Mouse (Mus musculus) midbrain, embryonic 15.5 days (tissue): ENCODE data around the gene Rhov. TPM values are rescaled to one million over a fixed set of nuclear protein-coding genes. Genes with fewer than 3 reads are reported as not detected.

Experiments used
- ATAC-seq: fragments of 200-750 bp; cut with Nextera tagmentation; replicated peaks from 2 replicates; pipeline ENCODE4 v1.8.0; 2017; ENCODE audit warnings: moderate TSS enrichment
- H3K27ac ChIP-seq: fragments of 300-500 bp; sonication (generic); 2 replicates; pipeline ENCODE4 v1.5.1; 2015; ENCODE audit warnings: mild to moderate bottlenecking, inconsistent platforms
- H3K27me3 ChIP-seq: fragments of 300-500 bp; sonication (generic); replicated peaks from 2 replicates; pipeline ENCODE4 v1.6.1; 2015; ENCODE audit warnings: inconsistent platforms
- H3K36me3 ChIP-seq: fragments of 300-500 bp; sonication (generic); replicated peaks from 2 replicates; pipeline ENCODE4 v1.6.1; 2015; ENCODE audit warnings: inconsistent platforms
- H3K4me1 ChIP-seq: fragments of 300-500 bp; sonication (generic); 2 replicates; pipeline ENCODE4 v1.6.1; 2015; ENCODE audit warnings: inconsistent platforms
- H3K4me2 ChIP-seq: fragments of 300-500 bp; sonication (generic); 2 replicates; pipeline ENCODE4 v1.6.1; 2015; ENCODE audit warnings: inconsistent platforms, mild to moderate bottlenecking, moderate library complexity
- H3K4me3 ChIP-seq: fragments of 300-500 bp; sonication (generic); 2 replicates; pipeline ENCODE4 v1.5.1; 2015; ENCODE audit warnings: mild to moderate bottlenecking, inconsistent platforms
- H3K9ac ChIP-seq: fragments of 300-500 bp; sonication (generic); 2 replicates; pipeline ENCODE4 v1.6.1; 2015; ENCODE audit warnings: mild to moderate bottlenecking, inconsistent platforms
- H3K9me3 ChIP-seq: fragments of 300-500 bp; sonication (generic); 2 replicates; pipeline ENCODE4 v1.6.1; 2016; ENCODE audit warnings: inconsistent platforms
- whole genome bisulfite sequencing: fragments of 180-500 bp; shearing (Covaris S2); methylation state at CpG from one replicate; pipeline ENCODE4 v1.1.7; 2015; ENCODE audit warnings: mixed read lengths; 5-methylcytosine and 5-hydroxymethylcytosine counted together
- polyA plus RNA-seq: library from polyadenylated mRNA; unstranded; fragments of >200 nt; fragmentation: Nextera tagmentation; extraction: Ambion mirVana; gene quantifications from 2 replicates; pipeline ENCODE4 v1.2.1, GENCODE M21; 2015

The Rhov gene
- polyA plus RNA-seq, 1 experiment from 2014 or later, result 43.3 TPM

GRCm38 (mm10) chr2:119287372-119287771 is 16.3 kb upstream of the Rhov start:
- no peak overlapping the region for H3K4me3 ChIP-seq
- no peak for ATAC-seq
- 90% methylated on average over 5 of the region's 5 CpGs for WGBS
- no peak overlapping the region for H3K4me2 ChIP-seq
- H3K9ac ChIP-seq, result no peak overlapping the region
- H3K27ac ChIP-seq, result no peak overlapping the region
- H3K36me3 ChIP-seq, result 0 out of 2 replicates have a peak, but pooled peaks cover 8% of the 10 kb centered on the region
- H3K27me3 ChIP-seq, result no peaks in the 10 kb centered on the region
- peaks cover 22% of the 10 kb centered on the region for H3K4me1 ChIP-seq
- no peaks in the 10 kb centered on the region for H3K9me3 ChIP-seq

- H3K4me3 ChIP-seq, result no peak overlapping the region
- H3K4me1 ChIP-seq, result no peaks in the 10 kb centered on the region
- H3K27ac ChIP-seq, result no peak overlapping the region
- no peak overlapping the region for H3K9ac ChIP-seq
- H3K36me3 ChIP-seq, result no peaks in the 10 kb centered on the region
- WGBS, result 95% methylated on average over 7 of the region's 7 CpGs
- no peaks in the 10 kb centered on the region for H3K9me3 ChIP-seq
- no peak for ATAC-seq
- H3K27me3 ChIP-seq, result no peaks in the 10 kb centered on the region
- no peak overlapping the region for H3K4me2 ChIP-seq
These were observed 11.0 kb upstream of the Rhov start for GRCm38 (mm10) chr2:119281899-119282565.

GRCm38 (mm10) chr2:119277810-119278209 is 6.7 kb upstream of the Rhov start:
- no peaks in the 10 kb centered on the region for H3K27me3 ChIP-seq
- no peak overlapping the region for H3K9ac ChIP-seq
- no peaks in the 10 kb centered on the region for H3K4me1 ChIP-seq
- H3K36me3 ChIP-seq, result no peaks in the 10 kb centered on the region
- H3K4me2 ChIP-seq, result no peak overlapping the region
- no peak overlapping the region for H3K4me3 ChIP-seq
- ATAC-seq, result no peak
- WGBS, result 92% methylated on average over 23 of the region's 23 CpGs
- no peaks in the 10 kb centered on the region for H3K9me3 ChIP-seq
- no peak overlapping the region for H3K27ac ChIP-seq

- Histone ChIP-seq H3K36me3 (no peaks in the 10 kb centered on the region), H3K27ac (no peak overlapping the region), H3K9ac (no peak overlapping the region), H3K4me2 (no peak overlapping the region), H3K4me3 (no peak overlapping the region), H3K27me3 (no peaks in the 10 kb centered on the region), H3K9me3 (no peaks in the 10 kb centered on the region), H3K4me1 (no peaks in the 10 kb centered on the region)
- no peak for ATAC-seq
- WGBS, result 83% methylated on average over 7 of the region's 7 CpGs
These were observed 5.9 kb upstream of the Rhov start for GRCm38 (mm10) chr2:119276926-119277325.

- Histone ChIP-seq H3K36me3 (no peaks in the 10 kb centered on the region), H3K27me3 (no peaks in the 10 kb centered on the region; the same call in 1 of the 2 replicates), H3K4me2 (no peak overlapping the region), H3K4me1 (peaks cover 15% of the 10 kb centered on the region), H3K27ac (no peak overlapping the region), H3K9me3 (no peaks in the 10 kb centered on the region), H3K4me3 (no peak overlapping the region), H3K9ac (no peak overlapping the region)
- WGBS, result 79% methylated on average over 1 of the region's 1 CpGs
- ATAC-seq, result no peak
These were observed 3.1 kb upstream of the Rhov start for GRCm38 (mm10) chr2:119274126-119274525.

- 44% methylated on average over 9 of the region's 9 CpGs for WGBS
- peak overlapping the region; percentile 75 for H3K9ac ChIP-seq
- peak overlapping the region; percentile 85 for H3K27ac ChIP-seq
- H3K4me2 ChIP-seq, result peak overlapping the region; percentile 63
- H3K27me3 ChIP-seq, result no peaks in the 10 kb centered on the region; the same call in 1 of the 2 replicates
- peak overlapping the region; percentile 61 for H3K4me3 ChIP-seq
- no peaks in the 10 kb centered on the region for H3K36me3 ChIP-seq
- H3K9me3 ChIP-seq, result no peaks in the 10 kb centered on the region
- peaks cover 23% of the 10 kb centered on the region for H3K4me1 ChIP-seq
- no peak; the same call in 1 of the 2 replicates for ATAC-seq
These were observed 808 bp downstream of the Rhov start for GRCm38 (mm10) chr2:119270286-119270642.

- no peak overlapping the region for H3K4me2 ChIP-seq
- no peaks in the 10 kb centered on the region for H3K9me3 ChIP-seq
- H3K4me1 ChIP-seq, result peaks cover 5% of the 10 kb centered on the region
- no peak overlapping the region for H3K9ac ChIP-seq
- no peaks in the 10 kb centered on the region for H3K36me3 ChIP-seq
- WGBS, result 88% methylated on average over 5 of the region's 5 CpGs
- no peak for ATAC-seq
- H3K4me3 ChIP-seq, result no peak overlapping the region
- H3K27ac ChIP-seq, result no peak overlapping the region
- no peaks in the 10 kb centered on the region for H3K27me3 ChIP-seq
These were observed 7.3 kb downstream of the Rhov start for GRCm38 (mm10) chr2:119263813-119264212.

- H3K36me3 ChIP-seq, result no peaks in the 10 kb centered on the region
- 46% methylated on average over 8 of the region's 8 CpGs for WGBS
- no peak overlapping the region for H3K9ac ChIP-seq
- no peaks in the 10 kb centered on the region; the same call in 1 of the 2 replicates for H3K4me1 ChIP-seq
- H3K4me2 ChIP-seq, result no peak overlapping the region
- H3K27me3 ChIP-seq, result no peaks in the 10 kb centered on the region
- no peak overlapping the region for H3K27ac ChIP-seq
- H3K9me3 ChIP-seq, result no peaks in the 10 kb centered on the region
- H3K4me3 ChIP-seq, result no peak overlapping the region
- no peak for ATAC-seq
These were observed 8.1 kb downstream of the Rhov start for GRCm38 (mm10) chr2:119262978-119263377.

GRCm38 (mm10) chr2:119261326-119261725 is 9.7 kb downstream of the Rhov start:
- Histone ChIP-seq H3K4me3 (no peak overlapping the region), H3K27me3 (no peaks in the 10 kb centered on the region), H3K27ac (no peak overlapping the region), H3K9me3 (no peaks in the 10 kb centered on the region), H3K36me3 (no peaks in the 10 kb centered on the region), H3K4me1 (no peaks in the 10 kb centered on the region; the same call in 1 of the 2 replicates), H3K9ac (no peak overlapping the region), H3K4me2 (no peak overlapping the region)
- no peak for ATAC-seq
- WGBS, result 38% methylated on average over 2 of the region's 2 CpGs

- WGBS, result 86% methylated on average over 1 of the region's 1 CpGs
- no peaks in the 10 kb centered on the region; the same call in 1 of the 2 replicates for H3K4me1 ChIP-seq
- H3K9me3 ChIP-seq, result no peaks in the 10 kb centered on the region
- H3K4me3 ChIP-seq, result no peak overlapping the region
- no peaks in the 10 kb centered on the region for H3K27me3 ChIP-seq
- H3K4me2 ChIP-seq, result no peak overlapping the region
- no peak for ATAC-seq
- no peak overlapping the region for H3K9ac ChIP-seq
- no peak overlapping the region for H3K27ac ChIP-seq
- H3K36me3 ChIP-seq, result no peaks in the 10 kb centered on the region
These were observed 10.6 kb downstream of the Rhov start for GRCm38 (mm10) chr2:119260518-119260917.

- H3K4me1 ChIP-seq, result no peaks in the 10 kb centered on the region
- ATAC-seq, result no peak
- no peaks in the 10 kb centered on the region for H3K9me3 ChIP-seq
- no peak overlapping the region for H3K27ac ChIP-seq
- H3K4me3 ChIP-seq, result no peak overlapping the region
- H3K9ac ChIP-seq, result no peak overlapping the region
- H3K27me3 ChIP-seq, result 0 out of 2 replicates have a peak, but pooled peaks cover 7% of the 10 kb centered on the region
- WGBS, result 6% methylated on average over 7 of the region's 7 CpGs
- H3K36me3 ChIP-seq, result no peaks in the 10 kb centered on the region
- H3K4me2 ChIP-seq, result no peak overlapping the region
These were observed 16.1 kb downstream of the Rhov start for GRCm38 (mm10) chr2:119254976-119255375.

GRCm38 (mm10) chr2:119250826-119251478 is 20.1 kb downstream of the Rhov start:
- H3K4me2 ChIP-seq, result no peak overlapping the region

GRCm38 (mm10) chr2:119250377-119250776 is 20.7 kb downstream of the Rhov start:
- WGBS, result 66% methylated on average over 5 of the region's 5 CpGs
- no peak for ATAC-seq
- no peaks in the 10 kb centered on the region for H3K4me1 ChIP-seq
- H3K4me2 ChIP-seq, result no peak overlapping the region
- no peak overlapping the region for H3K4me3 ChIP-seq
- no peaks in the 10 kb centered on the region for H3K36me3 ChIP-seq
- H3K9ac ChIP-seq, result no peak overlapping the region
- 0 out of 2 replicates have a peak, but pooled peaks cover 7% of the 10 kb centered on the region for H3K27me3 ChIP-seq
- no peaks in the 10 kb centered on the region for H3K9me3 ChIP-seq
- no peak overlapping the region for H3K27ac ChIP-seq

More at GRCm38 (mm10) chr2:119250826-119251478, 20.1 kb downstream of the Rhov start:
- WGBS, result 17% methylated on average over 11 of the region's 11 CpGs
- H3K9ac ChIP-seq, result no peak overlapping the region
- H3K36me3 ChIP-seq, result no peaks in the 10 kb centered on the region
- H3K4me1 ChIP-seq, result no peaks in the 10 kb centered on the region
- H3K27ac ChIP-seq, result no peak overlapping the region
- no peak overlapping the region for H3K4me3 ChIP-seq
- H3K9me3 ChIP-seq, result no peaks in the 10 kb centered on the region
- 0 out of 2 replicates have a peak, but pooled peaks cover 7% of the 10 kb centered on the region for H3K27me3 ChIP-seq
- ATAC-seq, result peak; percentile 45; the same call in 1 of the 2 replicates
